Mouse (Mus musculus) inflammation-experienced regulatory T-cells (primary cell): ENCODE measurements around the gene Zfp773. TPM values are rescaled to one million over a fixed set of nuclear protein-coding genes. Genes with fewer than 3 reads are reported as not detected.

Source experiments
- polyA plus RNA-seq, 2 experiments: library from polyadenylated mRNA; unstranded; fragments of 100-300 nt; shearing (Covaris generic); gene quantifications; one replicate each; pipeline ENCODE4 v1.2.1; 2017

Gene Zfp773
- polyA plus RNA-seq = 10 to 100 TPM; 12.1 to 13.1 TPM

GRCm38 (mm10) chr7:7136379-7136866, at the start of gene Zfp773:
Gene Zfp773, minus strand, starts transcription at chr7:7136755.

GRCm38 (mm10) chr7:7171227-7172147, 34.9 kb upstream of the Zfp773 start, which contains the start of gene Zfp418:
Gene Zfp418, plus strand, starts transcription at chr7:7171330.

GRCm38 (mm10) chr7:7120921-7121601, 15.5 kb downstream of the Zfp773 start, which contains the start of gene Zfp954:
Gene Zfp954, minus strand, starts transcription at chr7:7121488.

Other genes starting within 250 kb of the Zfp773 start
- 1 to 10 TPM in 1 of 2 experiments, not detected in 1; 1.2 TPM for gene Aurkc, start 141.5 kb downstream of the Zfp773 start, polyA plus RNA-seq
- gene Zfp954, start 15.3 kb downstream of the Zfp773 start, polyA plus RNA-seq = 10 to 100 TPM; 27.6 to 35.4 TPM
- gene Zfp418, start 34.6 kb upstream of the Zfp773 start, polyA plus RNA-seq = 1 to 10 TPM in 1 of 2 experiments, under 1 TPM in 1; 0.67 to 6.8 TPM
- 1 to 10 TPM; 4.5 to 9.6 TPM for gene Zfp772, start 73.2 kb upstream of the Zfp773 start, polyA plus RNA-seq
- 1 to 10 TPM in 1 of 2 experiments, under 1 TPM in 1; 0.52 to 1.9 TPM for gene Vmn2r29, start 110.6 kb upstream of the Zfp773 start, polyA plus RNA-seq
- gene Gm45844, start 141.5 kb upstream of the Zfp773 start, polyA plus RNA-seq = 1 to 10 TPM; 2.3 to 3.9 TPM
- 10 to 100 TPM; 66.9 to 71.3 TPM for gene Clcn4, start 164.1 kb upstream of the Zfp773 start, polyA plus RNA-seq
- under 1 TPM in 1 of 2 experiments, not detected in 1; 0.06 TPM for gene Vmn2r30, start 200.9 kb upstream of the Zfp773 start, polyA plus RNA-seq
- not detected for gene Gm45783, start 237.8 kb upstream of the Zfp773 start, polyA plus RNA-seq